Mouse (Mus musculus) cortical plate, adult 2 months (tissue): ENCODE data around the gene Ccno. TPM values are rescaled to one million over a fixed set of nuclear protein-coding genes. Genes with fewer than 3 reads are reported as not detected.
A peak's percentile ranks its signal among the peaks of the same experiment; 100 is the strongest.

Experiments used
- H3K27ac ChIP-seq: fragments of 200-500 bp; 2 replicates; pipeline ENCODE4 v1.5.1; 2012; ENCODE audit warnings: low read length, control low read depth, inconsistent platforms; ENCODE audit not compliant: insufficient read depth
- H3K4me1 ChIP-seq: fragments of 200-500 bp; 2 replicates; pipeline ENCODE4 v1.6.1; 2011; ENCODE audit warnings: low read length; ENCODE audit not compliant: control insufficient read depth, insufficient read depth
- H3K4me3 ChIP-seq: fragments of 200-500 bp; 2 replicates; pipeline ENCODE4 v1.5.1; 2011; ENCODE audit warnings: mild to moderate bottlenecking, low read length, control low read depth; ENCODE audit not compliant: insufficient read depth
- CTCF ChIP-seq: fragments of 200-500 bp; IDR thresholded peaks from 2 replicates; pipeline ENCODE4 v1.5.1; 2011; ENCODE audit warnings: mild to moderate bottlenecking, control low read depth, low read length; ENCODE audit not compliant: insufficient read depth; ENCODE audit errors: extremely low read depth
- POLR2A ChIP-seq: fragments of 200-500 bp; IDR thresholded peaks from 2 replicates; pipeline ENCODE4 v1.6.1; 2011; ENCODE audit warnings: mild to moderate bottlenecking, low read length, control low read depth; ENCODE audit not compliant: insufficient read depth; ENCODE audit errors: extremely low read depth
- polyA plus RNA-seq: library from polyadenylated mRNA; depleted of rRNA; stranded (reverse); fragments of >200 nt; gene quantifications from 2 replicates; pipeline ENCODE4 v1.2.3, GENCODE M21; 2012; rRNA removed

Gene Ccno
- 1.8 and 2.7 TPM in 2 replicates for polyA plus RNA-seq

DNA sequence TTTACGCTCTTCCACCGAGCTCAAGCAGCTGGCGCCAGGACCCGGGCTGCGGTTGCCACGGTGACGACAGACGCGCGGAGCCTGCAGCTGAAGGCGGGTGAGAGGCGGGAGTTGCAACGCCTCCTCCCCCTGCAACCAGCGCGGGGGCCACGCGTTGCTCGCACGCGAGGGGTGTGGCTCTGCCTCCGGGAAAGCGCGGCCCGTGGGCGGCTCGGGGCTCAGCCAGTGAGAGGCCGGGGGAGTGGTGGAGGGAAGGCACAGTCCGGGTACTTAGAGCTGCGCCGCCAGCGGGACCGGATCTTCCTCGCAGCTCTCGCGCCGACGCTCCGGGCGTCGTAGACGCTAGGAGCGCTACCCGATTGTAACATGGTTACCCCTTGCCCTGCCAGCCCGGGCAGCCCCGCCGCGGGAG is at the start of gene Ccno:
Ccno (plus strand) TSS at position 271 of the 412 bp plus-strand sequence.
- H3K27ac ChIP-seq, result no peak within 1 kb of the TSS
- 0 out of 2 replicates have a peak, but pooled peaks cover 2% of the 10 kb centered on the region for H3K4me1 ChIP-seq
- TF ChIP-seq POLR2A (peak; percentile 81), CTCF (no peak)

DNA sequence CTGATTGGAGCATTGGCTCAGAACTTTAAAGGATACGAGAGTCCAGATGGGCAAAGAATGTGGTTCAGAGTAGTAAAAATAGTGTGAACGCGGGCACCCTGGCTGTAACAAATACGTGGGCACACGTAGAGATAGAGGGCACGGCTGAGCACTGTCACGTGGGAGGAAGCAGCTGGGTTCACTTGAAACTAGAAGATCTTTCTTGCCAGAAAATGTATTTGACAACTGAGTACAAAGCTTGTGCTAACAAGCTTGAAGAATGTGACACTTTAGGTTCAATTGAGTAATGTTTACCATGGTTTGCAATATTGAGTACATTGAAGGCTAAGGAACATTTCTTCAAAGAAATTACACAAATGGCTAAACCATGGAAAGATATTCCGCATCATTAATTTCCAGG is 49.5 kb upstream of the Ccno start:
- TF ChIP-seq CTCF (no peak), POLR2A (no peak)
- H3K4me1 ChIP-seq, result no peaks in the 10 kb centered on the region

More for the DNA sequence above, at the start of gene Ccno:
- peak within 1 kb of the TSS; percentile 28 for H3K4me3 ChIP-seq

DNA sequence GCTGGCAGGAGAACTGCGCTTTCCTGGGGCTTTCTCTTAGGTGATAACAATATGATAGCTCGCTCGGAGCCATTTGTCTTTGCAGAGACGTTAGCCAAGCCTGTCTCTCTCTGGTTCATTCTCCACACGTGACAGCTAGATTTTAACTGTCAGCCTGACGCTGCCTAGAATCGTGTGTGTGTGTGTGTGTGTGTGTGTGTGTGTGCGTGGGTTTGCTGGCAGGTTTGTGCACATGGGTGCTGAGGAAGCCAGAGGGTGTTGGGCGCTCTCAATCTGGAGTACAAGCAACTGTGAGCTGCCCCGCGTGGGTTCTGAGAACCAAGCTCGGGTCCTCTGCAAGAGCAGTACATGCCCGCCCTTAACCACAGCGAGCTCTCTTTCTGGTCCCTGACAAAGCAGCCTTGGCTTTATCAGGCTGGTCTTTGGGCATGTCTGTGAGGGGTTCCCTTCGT is 45.7 kb upstream of the Ccno start:
- Histone ChIP-seq H3K4me3 (no peak overlapping the region), H3K4me1 (no peaks in the 10 kb centered on the region), H3K27ac (no peak overlapping the region)
- no peak for TF ChIP-seq POLR2A
- no peak for TF ChIP-seq CTCF

More for the DNA sequence above, 49.5 kb upstream of the Ccno start:
- no peak overlapping the region for H3K27ac ChIP-seq
- no peak overlapping the region for H3K4me3 ChIP-seq

DNA sequence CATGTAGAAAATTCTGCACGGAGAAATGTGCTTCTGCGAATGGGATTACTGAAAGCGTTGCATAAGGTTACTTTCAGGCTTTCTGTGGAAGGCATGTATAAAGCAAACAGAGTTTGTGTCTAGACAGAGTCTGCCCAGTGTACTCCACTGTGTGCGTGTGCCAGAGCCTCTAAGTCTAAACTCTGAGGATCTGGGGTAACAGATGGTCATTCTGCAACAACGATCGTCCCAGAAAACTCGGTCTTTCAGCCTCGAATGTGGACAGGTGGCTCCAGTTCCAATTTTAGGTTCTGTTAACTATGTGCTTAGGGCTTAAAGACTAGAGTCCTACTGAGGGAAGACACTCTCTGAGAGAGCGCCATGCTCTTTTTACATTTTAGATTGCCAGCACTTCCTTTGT is 42.3 kb upstream of the Ccno start:
- H3K4me1 ChIP-seq, result no peaks in the 10 kb centered on the region
- TF ChIP-seq CTCF, result no peak
- no peak for TF ChIP-seq POLR2A
- H3K4me3 ChIP-seq, result no peak overlapping the region
- no peak overlapping the region for H3K27ac ChIP-seq

DNA sequence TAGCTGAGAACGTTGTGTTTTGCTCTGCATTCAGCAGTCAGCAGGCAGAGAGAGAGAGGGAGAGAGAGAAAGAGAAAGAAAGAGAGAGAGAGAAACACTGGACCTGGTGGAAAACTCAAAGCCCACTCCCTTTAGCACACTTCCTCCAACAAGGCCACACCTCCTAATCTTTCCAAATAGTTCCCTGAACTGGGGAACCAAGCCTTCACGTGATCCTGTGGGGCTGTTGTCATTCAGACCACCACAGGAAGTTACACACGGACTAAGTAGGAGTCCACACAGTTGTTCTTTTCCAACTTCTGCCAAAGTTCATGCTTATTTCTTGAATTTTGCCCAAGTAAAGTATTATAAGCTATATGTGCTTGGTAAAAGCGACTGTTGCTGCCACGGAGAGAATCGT is 41.7 kb upstream of the Ccno start:
- Histone ChIP-seq H3K27ac (no peak overlapping the region), H3K4me1 (no peaks in the 10 kb centered on the region), H3K4me3 (no peak overlapping the region)
- no peak for TF ChIP-seq CTCF
- TF ChIP-seq POLR2A, result no peak

DNA sequence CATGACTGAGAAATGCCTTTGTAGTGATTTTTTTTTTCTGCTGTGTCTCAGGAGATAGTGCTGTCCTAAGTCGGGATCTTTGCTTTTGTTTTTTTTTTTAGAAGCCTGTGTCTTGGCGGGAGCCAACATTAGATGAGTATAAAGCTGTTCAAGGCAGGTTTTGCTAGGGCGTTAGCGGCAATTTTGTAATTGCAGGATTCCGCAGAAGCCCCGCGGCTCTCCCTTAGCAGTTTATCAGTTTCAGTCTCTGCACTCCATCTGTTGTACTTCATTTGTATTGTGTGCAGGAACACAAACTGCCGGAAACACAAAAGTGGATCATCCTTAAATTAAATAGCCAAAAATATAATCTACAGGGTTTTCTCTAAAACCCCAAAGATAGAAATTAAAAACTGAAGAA is 33.5 kb upstream of the Ccno start:
- no peak overlapping the region for H3K27ac ChIP-seq
- H3K4me3 ChIP-seq, result no peak overlapping the region
- no peaks in the 10 kb centered on the region for H3K4me1 ChIP-seq
- TF ChIP-seq CTCF (no peak), POLR2A (no peak)

DNA sequence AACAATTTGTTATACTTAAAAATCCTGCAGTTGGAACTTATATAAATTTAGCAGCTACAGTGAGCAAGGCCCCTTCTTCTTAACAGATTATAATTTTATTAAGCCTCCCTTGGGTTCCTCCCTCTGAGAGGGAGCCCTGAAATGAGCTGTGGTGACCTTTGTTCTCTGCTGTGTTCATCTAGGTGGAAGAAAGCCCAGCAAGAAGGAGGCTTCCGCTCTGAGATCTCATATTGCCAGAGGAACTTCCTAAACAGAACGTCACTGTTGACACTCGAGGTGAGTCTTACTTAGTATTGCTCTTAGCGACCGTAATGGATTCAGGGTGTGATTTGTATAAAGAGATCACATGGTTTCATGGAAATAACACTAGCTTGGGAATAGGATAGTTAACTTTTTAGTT is 24.5 kb upstream of the Ccno start:
- Histone ChIP-seq H3K27ac (no peak overlapping the region), H3K4me1 (no peaks in the 10 kb centered on the region), H3K4me3 (no peak overlapping the region)
- TF ChIP-seq POLR2A (no peak), CTCF (no peak)

DNA sequence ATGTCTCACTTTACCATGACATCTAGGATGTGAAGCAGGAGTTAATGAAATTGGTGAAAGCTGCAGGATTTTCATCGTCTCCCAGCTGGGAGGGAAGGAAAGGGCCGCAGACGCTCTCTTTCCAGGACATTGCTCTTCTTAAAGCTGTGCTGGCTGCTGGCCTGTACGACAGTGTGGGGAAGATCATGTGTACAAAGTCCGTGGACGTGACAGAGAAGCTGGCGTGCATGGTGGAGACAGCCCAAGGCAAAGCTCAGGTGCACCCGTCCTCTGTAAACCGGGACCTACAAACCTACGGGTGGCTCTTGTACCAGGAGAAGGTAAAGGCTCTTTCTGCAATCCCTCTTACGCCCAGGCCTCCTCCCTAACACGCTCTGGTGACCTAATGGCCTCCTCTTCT is 23.2 kb upstream of the Ccno start:
- no peak overlapping the region for H3K4me3 ChIP-seq
- H3K4me1 ChIP-seq, result no peaks in the 10 kb centered on the region
- no peak overlapping the region for H3K27ac ChIP-seq
- TF ChIP-seq POLR2A (no peak), CTCF (no peak)

DNA sequence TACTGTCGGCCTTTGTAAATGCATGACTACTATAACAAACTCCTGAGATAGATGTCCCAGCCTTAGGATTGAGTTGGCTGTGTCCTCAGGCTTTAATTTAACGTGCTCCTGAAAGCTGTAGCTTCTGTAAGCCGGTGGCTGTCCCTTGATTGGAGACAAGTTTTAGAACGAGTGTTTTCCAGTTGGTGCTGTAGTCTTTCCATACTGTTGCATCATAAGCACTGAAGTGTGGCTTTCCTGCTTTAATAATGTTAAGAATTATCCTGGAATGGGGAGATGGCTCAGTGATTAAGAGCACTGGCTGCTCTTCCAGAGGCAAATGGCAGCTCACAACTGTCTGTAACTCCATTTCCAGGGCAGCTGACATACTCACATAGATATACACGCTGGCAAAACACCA is 20.3 kb upstream of the Ccno start:
- TF ChIP-seq POLR2A (no peak), CTCF (no peak)
- H3K4me1 ChIP-seq, result no peaks in the 10 kb centered on the region
- H3K27ac ChIP-seq, result no peak overlapping the region
- no peak overlapping the region for H3K4me3 ChIP-seq

DNA sequence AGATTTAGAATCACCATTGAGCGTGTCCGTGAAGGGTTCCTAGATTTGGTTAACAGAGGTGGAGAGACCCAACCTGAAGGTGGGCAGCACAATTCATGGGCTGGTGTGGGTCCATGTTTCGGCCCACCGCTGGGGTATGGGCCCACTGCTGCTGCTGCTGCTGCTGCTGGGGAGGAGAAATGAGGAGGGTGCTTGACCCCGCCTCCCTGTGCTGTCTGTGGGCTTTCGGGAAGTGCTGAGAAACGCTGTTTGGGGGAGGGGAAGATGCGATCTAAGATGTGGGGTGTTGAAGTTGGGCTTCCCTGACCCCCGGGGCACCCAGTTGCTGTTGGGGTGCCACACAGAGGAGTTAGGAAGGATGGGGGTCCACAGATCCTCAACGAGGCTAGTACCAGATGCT is 10.9 kb upstream of the Ccno start:
- H3K4me3 ChIP-seq, result no peak overlapping the region
- H3K4me1 ChIP-seq, result no peaks in the 10 kb centered on the region
- no peak overlapping the region for H3K27ac ChIP-seq
- TF ChIP-seq POLR2A (no peak), CTCF (no peak)

DNA sequence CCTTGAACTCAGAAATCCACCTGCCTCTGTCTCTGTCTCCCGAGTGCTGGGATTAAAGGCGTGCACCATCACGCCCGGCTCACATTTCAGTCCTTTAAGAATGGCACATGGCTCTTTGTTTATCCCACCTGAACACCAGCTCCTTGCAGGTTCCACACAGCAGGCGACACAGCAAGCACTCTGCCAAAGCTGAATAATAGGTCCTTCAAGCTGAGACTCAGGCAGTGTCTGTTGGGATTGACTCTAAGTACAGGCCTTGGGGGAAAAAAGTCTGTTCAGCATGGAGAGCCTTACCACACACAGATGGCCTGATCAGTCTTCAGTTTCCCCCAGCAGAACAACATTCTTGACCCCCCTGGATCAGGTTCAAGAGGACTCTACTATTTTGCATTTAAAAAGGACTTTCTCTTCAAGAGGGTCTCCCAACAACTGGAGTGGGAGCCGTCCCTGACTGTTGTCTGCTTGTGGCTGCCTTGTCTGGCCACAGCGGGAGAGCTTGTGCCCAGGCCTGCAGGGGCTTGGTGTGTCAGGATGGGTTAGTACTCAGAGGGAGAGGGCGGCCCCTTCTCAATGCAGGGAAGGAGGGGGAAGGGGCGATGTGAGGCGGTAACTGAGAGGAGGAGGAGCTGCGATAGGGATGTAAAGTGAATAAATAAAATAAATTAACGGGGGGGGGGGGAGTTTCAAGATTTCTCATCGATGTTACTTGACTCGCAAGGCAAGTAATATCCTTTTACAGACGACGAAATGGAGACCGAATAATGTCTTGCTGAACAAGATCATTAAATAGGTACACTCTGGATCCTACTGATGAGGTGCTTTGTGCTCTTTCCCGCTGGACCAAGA is 1.8 kb upstream of the Ccno start:
- no peak for TF ChIP-seq CTCF
- TF ChIP-seq POLR2A, result no peak
- H3K4me3 ChIP-seq, result no peak overlapping the region
- H3K4me1 ChIP-seq, result 0 out of 2 replicates have a peak, but pooled peaks cover 2% of the 10 kb centered on the region
- no peak overlapping the region for H3K27ac ChIP-seq
